Mouse (Mus musculus) neural tube, embryonic 15.5 days (tissue): ENCODE results near the gene Mthfsd. TPM values are rescaled to one million over a fixed set of nuclear protein-coding genes. Genes with fewer than 3 reads are reported as not detected.

Source experiments
- ATAC-seq: fragments of 200-750 bp; cut with Nextera tagmentation; 2 replicates; pipeline ENCODE4 v1.8.0; 2017; ENCODE audit warnings: mild to moderate bottlenecking, moderate TSS enrichment, moderate library complexity; ENCODE audit not compliant: low FRiP score
- H3K27ac ChIP-seq: fragments of 300-500 bp; sonication (generic); replicated peaks from 2 replicates; pipeline ENCODE4 v1.5.1; 2015; ENCODE audit warnings: mild to moderate bottlenecking, inconsistent platforms
- H3K27me3 ChIP-seq: fragments of 300-500 bp; sonication (generic); replicated peaks from 2 replicates; pipeline ENCODE4 v1.6.1; 2015; ENCODE audit warnings: inconsistent platforms
- H3K36me3 ChIP-seq: fragments of 300-500 bp; sonication (generic); 2 replicates; pipeline ENCODE4 v1.6.1; 2015; ENCODE audit warnings: inconsistent platforms
- H3K4me1 ChIP-seq: fragments of 300-500 bp; sonication (generic); 2 replicates; pipeline ENCODE4 v1.6.1; 2015; ENCODE audit warnings: inconsistent platforms
- H3K4me2 ChIP-seq: fragments of 300-500 bp; sonication (generic); 2 replicates; pipeline ENCODE4 v1.6.1; 2015; ENCODE audit warnings: inconsistent platforms, mild to moderate bottlenecking, moderate library complexity
- H3K4me3 ChIP-seq: fragments of 300-500 bp; sonication (generic); replicated peaks from 2 replicates; pipeline ENCODE4 v1.5.1; 2015; ENCODE audit warnings: mild to moderate bottlenecking, inconsistent platforms
- H3K9ac ChIP-seq: fragments of 300-500 bp; sonication (generic); replicated peaks from 2 replicates; pipeline ENCODE4 v1.6.1; 2015; ENCODE audit warnings: mild to moderate bottlenecking, inconsistent platforms
- H3K9me3 ChIP-seq: fragments of 300-500 bp; sonication (generic); replicated peaks from 2 replicates; pipeline ENCODE4 v1.6.1; 2016; ENCODE audit warnings: inconsistent platforms
- WGBS: fragments of 180-500 bp; shearing (Covaris S2); methylation state at CpG from one replicate; pipeline ENCODE4 v1.1.7; 2015; ENCODE audit warnings: mixed read lengths; 5-methylcytosine and 5-hydroxymethylcytosine counted together
- polyA plus RNA-seq: library from polyadenylated mRNA; unstranded; fragments of >200 nt; fragmentation: Nextera tagmentation; extraction: Ambion mirVana; gene quantifications from 2 replicates; pipeline ENCODE4 v1.2.1, GENCODE M21; 2015

Mthfsd gene
- polyA plus RNA-seq, 1 experiment from 2014 or later: 50.6 TPM

- no peak overlapping the region for H3K4me2 ChIP-seq
- H3K27me3 ChIP-seq: peaks cover 46% of the 10 kb centered on the region
- no peaks in the 10 kb centered on the region for H3K9me3 ChIP-seq
- no peak overlapping the region for H3K9ac ChIP-seq
- 50% methylated on average over 7 of the region's 7 CpGs for WGBS
- no peak overlapping the region for H3K27ac ChIP-seq
- no peak for ATAC-seq
- no peak overlapping the region for H3K4me3 ChIP-seq
- no peaks in the 10 kb centered on the region for H3K36me3 ChIP-seq
- peaks cover 29% of the 10 kb centered on the region for H3K4me1 ChIP-seq
Measured at GRCm38 (mm10) chr8:121111145-121111907, 3.1 kb upstream of the Mthfsd start.

DNA sequence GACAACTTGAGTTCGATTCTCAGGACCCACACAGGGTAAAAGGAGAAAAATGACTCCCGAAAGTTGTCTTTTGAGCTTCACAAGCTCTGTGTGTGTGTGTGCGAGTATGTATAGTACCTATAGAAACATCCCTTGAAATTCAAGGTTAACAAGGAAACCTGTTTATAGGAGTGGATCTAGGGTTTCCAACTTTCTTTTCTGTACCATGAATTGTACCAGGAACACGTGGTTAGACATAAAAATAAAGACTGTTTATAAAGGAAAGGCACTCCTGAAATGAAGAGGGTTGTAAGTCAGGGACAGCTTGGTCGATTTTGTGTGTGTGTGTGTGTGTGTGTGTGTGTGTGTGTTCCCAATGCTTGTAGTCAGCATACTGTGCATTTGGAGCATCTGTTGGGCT lies 465 bp upstream of the Mthfsd start:
- Histone ChIP-seq H3K27me3 (peaks cover 22% of the 10 kb centered on the region), H3K9me3 (no peaks in the 10 kb centered on the region), H3K4me3 (peak overlapping the region; percentile 97), H3K27ac (peak overlapping the region; percentile 67), H3K4me1 (peaks cover 26% of the 10 kb centered on the region), H3K9ac (peak overlapping the region; percentile 98), H3K4me2 (peak overlapping the region; percentile 91), H3K36me3 (peaks cover 6% of the 10 kb centered on the region; the same call in 1 of the 2 replicates)
- no peak for ATAC-seq
- WGBS: 15% methylated on average over 5 of the region's 5 CpGs

- Histone ChIP-seq H3K4me2 (no peak overlapping the region), H3K4me3 (no peak overlapping the region), H3K27me3 (no peaks in the 10 kb centered on the region), H3K36me3 (peaks cover 49% of the 10 kb centered on the region), H3K9ac (no peak overlapping the region), H3K4me1 (peaks cover 20% of the 10 kb centered on the region), H3K27ac (no peak overlapping the region), H3K9me3 (no peaks in the 10 kb centered on the region)
- no peak; the same call in 1 of the 2 replicates for ATAC-seq
- 53% methylated on average over 17 of the region's 17 CpGs for WGBS
Measured at GRCm38 (mm10) chr8:121104049-121104818, 4.0 kb downstream of the Mthfsd start.

DNA sequence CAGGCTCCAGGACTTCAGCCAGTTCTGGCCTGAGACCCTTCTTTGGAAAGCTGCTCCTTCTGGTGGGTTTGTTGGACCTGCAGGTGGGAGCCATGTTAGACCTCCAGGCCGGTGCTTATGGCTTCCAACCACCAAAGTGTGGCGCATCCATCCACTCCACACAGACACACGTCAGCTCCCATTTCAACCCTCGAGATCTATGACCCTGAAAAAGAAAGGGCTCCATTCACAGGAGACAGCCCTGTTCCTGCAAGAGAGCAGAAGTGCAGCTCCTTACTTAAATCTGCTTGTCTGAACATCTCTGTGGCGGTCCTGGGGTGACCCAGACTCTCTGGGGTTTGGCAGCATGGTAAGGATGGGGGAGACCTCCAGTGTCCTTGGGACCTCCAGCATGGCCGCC lies 14.7 kb downstream of the Mthfsd start:
- Histone ChIP-seq H3K27ac (no peak overlapping the region), H3K9me3 (no peaks in the 10 kb centered on the region), H3K27me3 (peaks cover 54% of the 10 kb centered on the region), H3K4me1 (peaks cover 8% of the 10 kb centered on the region; the same call in 1 of the 2 replicates), H3K4me2 (no peak overlapping the region), H3K4me3 (no peak overlapping the region), H3K9ac (no peak overlapping the region), H3K36me3 (peaks cover 17% of the 10 kb centered on the region)
- whole genome bisulfite sequencing: 54% methylated on average over 6 of the region's 6 CpGs
- ATAC-seq: no peak

DNA sequence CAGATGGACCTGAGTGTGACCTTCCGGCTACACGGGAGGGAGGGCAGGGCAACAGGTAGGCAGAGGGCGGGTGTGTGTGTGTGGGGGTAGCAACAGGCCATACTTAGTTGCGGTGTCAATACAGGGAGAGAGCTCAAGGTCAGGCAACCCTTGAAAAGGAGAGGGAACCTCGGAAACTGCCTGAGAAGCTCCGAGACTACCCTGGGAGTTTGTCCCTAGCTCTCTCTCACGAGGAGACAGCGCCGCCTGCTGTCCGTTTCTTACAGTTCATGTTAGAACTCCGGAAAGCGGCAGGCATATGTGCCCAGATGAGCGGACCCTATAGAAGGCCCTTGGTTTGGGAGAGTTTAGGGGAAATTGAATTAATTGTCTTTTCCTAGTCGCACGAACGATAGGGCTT lies 15.6 kb downstream of the Mthfsd start:
- H3K9ac ChIP-seq: no peak overlapping the region
- H3K36me3 ChIP-seq: peaks cover 8% of the 10 kb centered on the region
- H3K4me1 ChIP-seq: peaks cover 8% of the 10 kb centered on the region; the same call in 1 of the 2 replicates
- no peak overlapping the region for H3K4me3 ChIP-seq
- no peak overlapping the region for H3K27ac ChIP-seq
- WGBS: 5% methylated on average over 16 of the region's 16 CpGs
- peak; percentile 31 for ATAC-seq
- H3K9me3 ChIP-seq: no peaks in the 10 kb centered on the region
- no peak overlapping the region for H3K4me2 ChIP-seq
- H3K27me3 ChIP-seq: peaks cover 61% of the 10 kb centered on the region

GRCm38 (mm10) chr8:121092141-121092540 lies 16.1 kb downstream of the Mthfsd start:
- ATAC-seq: no peak
- Histone ChIP-seq H3K4me1 (peaks cover 8% of the 10 kb centered on the region; the same call in 1 of the 2 replicates), H3K27me3 (peaks cover 66% of the 10 kb centered on the region), H3K9me3 (no peaks in the 10 kb centered on the region), H3K27ac (no peak overlapping the region), H3K36me3 (peaks cover 3% of the 10 kb centered on the region), H3K9ac (no peak overlapping the region), H3K4me3 (no peak overlapping the region), H3K4me2 (no peak overlapping the region)
- WGBS: 28% methylated on average over 6 of the region's 6 CpGs

DNA sequence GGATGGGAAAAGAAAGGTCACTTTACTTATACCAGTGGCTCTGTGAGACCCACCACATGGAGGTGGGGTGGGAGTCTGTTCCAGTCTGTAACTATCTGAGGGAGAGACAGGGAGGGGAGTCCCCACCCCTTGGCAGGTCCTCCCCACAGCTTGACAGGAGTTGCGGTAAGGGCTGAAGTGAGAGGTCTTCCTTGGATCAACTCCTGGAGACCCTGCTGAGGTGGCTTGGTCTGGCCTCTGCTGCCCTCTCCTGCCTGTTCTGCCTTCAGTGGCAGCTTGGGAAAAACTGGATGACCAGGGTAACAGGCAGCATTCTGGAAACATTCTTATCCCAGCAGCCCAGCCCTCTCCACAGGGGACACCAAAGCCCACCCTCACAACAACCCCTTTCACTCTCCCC lies 17.5 kb downstream of the Mthfsd start:
- 8% methylated on average over 1 of the region's 1 CpGs for WGBS
- Histone ChIP-seq H3K36me3 (no peaks in the 10 kb centered on the region), H3K9ac (no peak overlapping the region), H3K27me3 (peaks cover 80% of the 10 kb centered on the region), H3K4me3 (no peak overlapping the region), H3K4me2 (no peak overlapping the region), H3K9me3 (no peaks in the 10 kb centered on the region), H3K4me1 (peaks cover 8% of the 10 kb centered on the region; the same call in 1 of the 2 replicates), H3K27ac (no peak overlapping the region)
- no peak for ATAC-seq

DNA sequence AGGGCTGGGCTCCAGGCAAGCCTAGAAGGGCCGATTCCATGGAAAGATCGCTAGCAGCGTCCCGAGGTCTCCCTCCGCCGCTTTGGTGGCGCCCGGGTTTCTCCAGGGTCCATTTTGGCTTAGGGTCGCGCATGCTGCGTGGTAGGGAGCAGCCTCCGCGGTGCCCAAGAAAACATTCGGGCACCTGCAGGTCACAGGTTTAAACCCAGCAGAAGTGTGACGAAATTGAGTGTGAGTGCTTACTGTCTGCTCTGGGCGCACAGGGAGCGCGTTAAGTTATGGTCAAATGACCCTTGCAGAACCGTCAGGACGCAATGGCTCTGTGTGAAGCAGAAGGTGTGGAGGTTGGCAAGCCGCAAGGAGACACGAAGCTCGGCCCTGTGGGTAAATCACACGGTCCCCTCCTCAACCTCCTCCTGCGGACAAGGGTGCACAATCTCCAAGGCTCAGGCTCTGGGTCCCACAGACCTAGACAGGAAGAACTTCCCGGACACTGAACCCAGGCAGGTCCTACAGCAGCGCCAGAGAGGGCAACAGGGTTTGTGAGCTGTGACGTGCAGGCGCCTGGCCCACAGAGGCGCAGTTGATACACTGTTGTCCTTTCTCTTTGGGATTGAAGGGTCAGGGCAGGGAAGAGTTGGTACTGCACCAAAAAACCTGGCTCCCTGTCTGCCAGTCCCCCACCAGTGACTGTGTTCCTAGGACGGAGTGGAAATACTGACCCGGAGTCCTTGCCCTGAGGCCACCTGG lies 18.4 kb downstream of the Mthfsd start:
- no peaks in the 10 kb centered on the region for H3K36me3 ChIP-seq
- H3K9me3 ChIP-seq: no peaks in the 10 kb centered on the region
- no peak overlapping the region for H3K4me3 ChIP-seq
- H3K9ac ChIP-seq: no peak overlapping the region
- no peak overlapping the region for H3K27ac ChIP-seq
- no peak for ATAC-seq
- 5% methylated on average over 32 of the region's 32 CpGs for WGBS
- peaks cover 11% of the 10 kb centered on the region for H3K4me1 ChIP-seq
- peaks cover 89% of the 10 kb centered on the region for H3K27me3 ChIP-seq
- H3K4me2 ChIP-seq: no peak overlapping the region

DNA sequence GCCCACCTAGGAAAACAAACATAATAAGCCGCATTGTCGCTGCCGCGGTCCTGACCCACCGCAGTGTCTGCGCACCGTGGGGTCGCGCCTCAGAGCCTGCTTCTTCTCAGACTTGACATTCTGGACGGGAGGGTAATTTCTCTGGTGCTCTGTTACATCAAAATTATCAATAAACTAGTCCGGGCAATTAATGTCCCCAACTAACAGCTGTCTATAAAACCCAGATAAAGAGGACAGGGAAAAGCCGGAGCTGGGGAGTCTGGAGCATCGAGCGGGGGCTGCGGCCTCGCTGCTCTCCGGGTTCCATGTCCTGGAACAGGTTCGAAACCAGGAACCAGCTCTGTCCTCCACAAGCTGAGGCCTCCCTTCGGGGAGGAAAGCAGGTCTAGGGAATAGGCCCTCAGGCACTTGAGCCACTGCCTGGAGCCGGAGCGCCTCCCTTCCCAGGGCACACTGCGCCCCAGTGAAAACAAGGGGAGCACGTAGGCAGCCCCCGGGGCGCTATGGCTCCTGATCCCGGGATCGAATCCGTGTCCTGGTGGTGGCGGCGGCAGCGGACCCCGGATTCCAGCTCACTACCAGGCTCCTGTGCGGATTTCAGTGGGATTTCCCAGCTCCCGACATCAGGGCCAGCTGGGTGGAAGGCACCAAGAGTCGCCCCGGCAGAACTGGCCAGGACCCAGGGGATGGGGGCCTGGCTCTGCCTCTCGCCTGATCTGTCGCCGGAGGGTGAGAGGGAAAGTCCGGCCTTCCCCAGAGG lies 19.1 kb downstream of the Mthfsd start:
- H3K27me3 ChIP-seq: peaks cover 96% of the 10 kb centered on the region
- H3K27ac ChIP-seq: no peak overlapping the region
- H3K9me3 ChIP-seq: no peaks in the 10 kb centered on the region
- peaks cover 18% of the 10 kb centered on the region for H3K4me1 ChIP-seq
- ATAC-seq: no peak
- 2% methylated on average over 40 of the region's 40 CpGs for WGBS
- H3K36me3 ChIP-seq: no peaks in the 10 kb centered on the region
- no peak overlapping the region for H3K4me2 ChIP-seq
- H3K9ac ChIP-seq: no peak overlapping the region
- H3K4me3 ChIP-seq: 0 out of 2 replicates have a peak overlapping the region, but pooled peaks have one; percentile 2

DNA sequence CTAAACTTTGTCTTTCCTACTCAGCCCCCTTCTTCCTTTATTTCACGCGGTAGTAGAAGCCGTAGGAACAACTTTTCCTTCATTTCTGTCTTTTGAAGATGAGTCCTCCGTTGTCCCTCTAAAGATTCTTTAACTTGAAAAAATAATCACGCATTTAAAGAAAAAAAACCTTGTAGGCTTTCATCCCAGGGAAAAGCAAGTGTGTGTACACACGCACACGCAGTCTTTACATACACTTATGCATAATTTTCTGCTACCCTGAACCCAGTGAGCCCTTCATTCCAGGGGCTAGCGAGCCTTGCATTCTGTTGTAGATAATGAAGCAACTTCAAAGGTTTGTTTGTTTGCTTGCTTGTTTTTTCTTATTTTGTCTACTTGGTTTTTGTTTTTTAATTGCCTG lies 19.9 kb downstream of the Mthfsd start:
- H3K4me1 ChIP-seq: peaks cover 26% of the 10 kb centered on the region
- no peaks in the 10 kb centered on the region for H3K36me3 ChIP-seq
- 4% methylated on average over 8 of the region's 8 CpGs for WGBS
- no peak overlapping the region for H3K27ac ChIP-seq
- no peak overlapping the region for H3K4me3 ChIP-seq
- no peaks in the 10 kb centered on the region for H3K9me3 ChIP-seq
- no peak for ATAC-seq
- H3K4me2 ChIP-seq: no peak overlapping the region
- H3K27me3 ChIP-seq: peaks cover 97% of the 10 kb centered on the region
- no peak overlapping the region for H3K9ac ChIP-seq
